Mouse (Mus musculus): ENCODE results near the gene Tyms. TPM values are rescaled to one million over a fixed set of nuclear protein-coding genes. Genes with fewer than 3 reads are reported as not detected.

The Tyms gene
- 10 to 100 TPM; 44.9 to 52.1 TPM for total RNA-seq (2021)
- long read RNA-seq, experiment 1, transcript Tyms-201 (7 exons, 3,163 nt) = major isoform, 31 of 45 reads
- long read RNA-seq, experiment 1, partial matches to known transcripts = 4 of 45 reads
- long read RNA-seq, experiment 1, other reads (novel, unspliced or antisense) = 10 of 45 reads
- long read RNA-seq, experiment 2, transcript Tyms-201 (7 exons, 3,163 nt) = major isoform, 29 of 32 reads
- long read RNA-seq, experiment 2, partial matches to known transcripts = 0 of 32 reads
- long read RNA-seq, experiment 2, other reads (novel, unspliced or antisense) = 3 of 32 reads

DNA sequence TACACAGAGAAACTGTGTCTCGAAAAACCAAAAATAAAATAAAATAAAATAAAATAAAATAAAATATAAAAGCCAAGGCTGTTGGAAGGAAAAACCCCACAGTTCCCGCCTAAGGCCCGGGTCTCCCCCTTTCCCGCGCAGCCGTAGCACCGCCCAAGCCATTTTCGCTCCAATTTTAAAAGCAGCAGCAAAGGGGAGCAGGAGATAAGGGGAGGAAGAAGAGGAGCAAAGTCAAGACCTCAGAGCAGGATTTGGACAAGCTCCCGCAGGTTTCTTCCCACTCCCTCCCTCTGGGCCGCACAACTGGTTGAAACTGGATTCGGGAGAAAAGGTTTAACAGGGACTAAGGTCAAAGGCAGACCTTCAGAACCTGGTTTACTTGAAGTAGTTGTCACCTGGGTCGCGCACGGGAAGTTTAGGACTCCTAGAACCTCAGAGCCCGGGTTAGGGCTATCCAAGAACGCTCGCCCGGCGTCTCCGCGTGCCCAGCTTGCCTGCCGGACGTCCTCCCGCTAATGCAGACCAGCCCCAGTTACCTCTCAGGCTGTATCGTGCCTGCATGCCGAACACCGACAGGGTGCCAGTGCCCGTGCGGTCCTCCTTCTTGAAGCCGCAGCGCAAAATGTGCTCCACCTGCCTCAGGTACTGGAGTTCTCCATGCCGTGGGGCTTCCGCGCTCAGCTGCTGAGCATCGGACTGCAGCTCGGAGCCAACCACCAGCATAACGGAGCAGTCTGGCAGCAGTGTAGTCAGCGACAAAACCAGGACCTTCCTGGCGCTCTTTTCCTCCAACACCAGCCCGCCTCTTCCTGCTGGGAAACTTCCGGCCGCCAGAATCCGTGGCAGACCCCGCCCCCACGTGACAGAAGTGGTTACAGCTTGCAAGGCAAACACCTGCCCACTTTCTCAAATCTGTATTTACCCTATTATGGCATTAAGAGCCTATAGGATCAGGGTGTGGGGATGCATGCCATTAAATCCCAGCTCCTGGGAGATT lies at the start of gene Tyms:
Gene Tyms (minus strand): TSS at position 793 of the 997 bp plus-strand sequence.
- peak; percentile 91 for DNase-seq

GRCm38 (mm10) chr5:30122481-30122880 lies 49.1 kb upstream of the Tyms start:
- no peak for DNase-seq

GRCm38 (mm10) chr5:30120106-30120505 lies 46.7 kb upstream of the Tyms start:
- no peak for DNase-seq

- DNase-seq = no peak
These were observed 45.7 kb upstream of the Tyms start for GRCm38 (mm10) chr5:30119163-30119562.

DNA sequence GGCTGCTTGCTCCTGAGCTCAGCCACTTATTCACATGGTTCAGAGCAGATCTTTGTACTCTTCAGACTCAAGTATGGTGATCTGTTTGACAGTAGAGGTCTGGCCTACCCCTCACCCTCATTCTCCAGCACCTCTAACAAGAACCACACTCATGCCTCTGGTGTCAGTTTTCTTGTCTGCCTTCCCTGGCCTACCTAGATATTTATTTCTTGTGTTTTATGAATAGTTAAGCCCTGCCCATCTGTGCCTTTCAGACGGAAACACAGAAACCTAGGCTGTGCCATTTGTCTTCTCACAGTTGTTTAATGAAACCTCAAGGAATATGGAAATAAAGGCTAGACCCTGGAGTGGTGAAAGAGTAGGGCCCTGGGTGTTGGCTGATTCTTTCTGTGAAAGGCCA lies 44.6 kb upstream of the Tyms start:
- no peak for DNase-seq

- no peak for DNase-seq
These were observed 42.3 kb upstream of the Tyms start for GRCm38 (mm10) chr5:30115718-30116117.

DNA sequence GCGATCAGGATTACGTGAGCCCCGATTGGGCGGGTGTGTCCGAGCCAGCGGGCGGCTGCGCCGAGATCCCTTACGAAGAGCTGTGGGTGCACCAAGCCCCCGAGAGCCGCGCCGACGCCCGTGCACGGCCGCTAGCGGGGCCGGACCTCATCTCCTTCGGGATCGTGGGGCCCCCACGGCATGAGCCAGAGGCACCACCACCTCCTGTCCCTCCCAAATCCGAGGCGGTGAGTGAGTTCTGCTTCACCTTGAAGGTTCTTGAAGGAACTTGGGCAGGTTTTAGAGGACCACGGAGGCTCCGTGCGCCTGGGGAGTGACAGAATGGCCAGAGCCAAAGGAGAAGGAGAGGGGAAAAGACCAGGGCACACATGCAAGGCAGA lies 41.3 kb upstream of the Tyms start:
- DNase-seq = no peak

DNA sequence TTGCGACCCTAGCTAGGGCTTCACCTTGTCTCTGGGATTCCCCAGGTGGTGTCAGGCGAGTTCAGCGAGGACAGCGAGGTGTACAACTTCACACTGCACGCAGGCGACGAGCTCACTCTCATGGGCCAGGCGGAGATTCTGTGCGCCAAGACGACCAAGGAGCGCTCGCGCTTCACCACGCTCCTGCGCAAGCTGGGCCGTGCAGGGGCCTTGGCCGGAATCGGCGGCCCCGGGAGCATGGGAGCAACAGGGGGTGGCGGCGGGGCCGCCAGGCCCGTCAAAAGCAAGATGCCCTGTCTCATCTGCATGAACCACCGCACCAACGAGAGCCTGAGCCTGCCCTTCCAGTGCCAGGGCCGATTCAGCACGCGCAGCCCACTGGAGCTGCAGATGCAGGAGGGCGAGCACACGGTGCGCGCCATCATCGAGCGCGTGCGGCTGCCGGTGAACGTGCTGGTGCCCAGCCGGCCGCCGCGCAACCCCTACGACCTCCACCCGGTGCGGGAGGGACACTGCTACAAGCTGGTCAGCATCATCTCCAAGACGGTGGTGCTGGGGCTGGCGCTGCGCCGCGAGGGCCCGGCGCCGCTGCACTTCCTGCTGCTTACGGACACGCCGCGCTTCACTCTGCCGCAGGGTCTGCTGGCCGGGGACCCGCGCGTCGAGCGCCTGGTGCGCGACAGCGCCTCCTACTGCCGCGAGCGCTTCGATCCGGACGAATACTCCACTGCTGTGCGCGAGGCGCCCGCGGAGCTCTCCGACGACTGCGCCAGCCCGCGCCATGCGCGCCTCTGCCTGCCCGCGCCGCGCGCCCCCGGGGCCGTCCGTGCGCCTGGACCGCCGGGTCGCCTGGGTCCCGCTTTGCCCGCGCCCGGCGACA lies 40.7 kb upstream of the Tyms start:
- peak; percentile 82 for DNase-seq

DNA sequence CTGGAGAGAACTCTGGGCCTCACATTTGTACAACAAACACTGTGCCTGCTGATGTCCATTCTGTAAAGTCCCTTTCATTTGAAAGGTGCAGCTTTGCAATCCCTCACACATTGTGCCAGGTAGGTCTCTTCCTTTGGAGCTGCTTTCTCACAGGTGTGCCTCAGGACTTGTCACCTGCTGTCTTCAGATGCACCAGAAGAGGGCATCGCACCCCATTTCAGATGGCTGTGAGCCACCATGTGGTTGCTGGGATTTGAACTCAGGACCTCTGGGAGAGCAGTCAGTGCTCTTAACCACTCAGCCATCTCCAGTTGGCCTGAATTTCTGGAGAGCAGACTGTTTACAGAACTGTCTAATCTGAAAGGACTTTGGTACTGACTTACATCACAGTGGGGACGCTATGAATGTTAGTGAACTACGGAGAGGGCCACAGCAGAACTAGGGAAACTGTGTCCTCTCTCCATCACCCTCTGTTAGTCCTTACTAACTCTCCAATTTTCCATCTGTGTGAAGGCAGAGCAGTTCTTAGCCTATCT lies 39.2 kb upstream of the Tyms start:
- DNase-seq = no peak

GRCm38 (mm10) chr5:30111771-30112170 lies 38.4 kb upstream of the Tyms start:
- DNase-seq = no peak

DNA sequence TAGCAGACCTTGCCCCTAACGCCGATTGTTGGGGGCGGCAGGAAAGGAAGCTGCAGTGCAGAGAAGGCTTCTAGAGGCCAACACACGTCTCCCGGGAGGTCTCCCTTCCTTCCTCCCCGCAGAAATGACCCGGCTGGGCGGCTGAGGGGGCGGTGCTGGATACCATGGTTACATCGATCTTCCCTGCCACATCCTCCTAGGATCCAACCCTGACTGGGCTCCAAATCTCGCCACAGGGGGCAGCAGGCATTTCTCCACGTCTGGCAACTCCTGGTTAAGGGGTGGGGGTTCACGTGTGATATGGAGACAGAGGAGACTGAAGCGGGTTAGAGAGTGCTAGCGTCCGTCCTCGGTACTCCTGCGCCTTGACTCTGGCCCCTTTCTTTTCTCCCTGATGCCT lies 37.7 kb upstream of the Tyms start:
- DNase-seq = peak; percentile 52

DNA sequence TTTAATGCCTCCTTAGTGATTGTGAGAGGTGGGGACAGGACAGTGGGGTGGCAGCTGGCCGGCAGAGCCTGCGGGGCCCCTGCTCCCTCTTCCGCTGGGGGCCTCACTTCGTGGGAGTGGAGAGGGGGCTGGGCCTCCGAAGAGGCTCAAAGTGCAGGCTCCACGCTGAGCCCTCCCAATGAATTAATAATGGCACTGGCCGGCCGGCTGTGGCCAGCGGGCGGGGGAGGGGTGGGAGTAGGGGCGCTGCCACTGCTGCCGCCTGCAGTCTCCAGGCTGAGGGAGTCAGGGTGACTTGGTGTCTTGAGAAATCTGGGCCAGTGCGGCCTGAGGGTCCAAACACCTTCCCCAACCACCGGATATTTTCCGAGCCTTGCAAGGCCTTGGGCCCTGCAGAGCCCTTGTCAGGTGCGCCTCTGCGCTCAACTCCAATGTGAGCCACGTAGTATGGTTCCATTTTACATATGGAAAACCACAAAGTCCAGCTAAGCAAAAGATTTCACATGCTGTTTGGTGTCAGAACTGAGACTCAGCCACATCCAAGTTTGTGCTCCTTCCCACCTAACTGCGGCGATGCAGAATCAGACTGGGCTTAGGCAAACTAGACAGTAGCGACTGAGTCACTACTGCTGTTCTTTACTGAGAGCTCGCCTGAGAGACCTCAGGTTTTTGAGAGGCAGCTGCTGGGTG lies 37.1 kb upstream of the Tyms start:
- no peak for DNase-seq

GRCm38 (mm10) chr5:30109899-30110298 lies 36.5 kb upstream of the Tyms start:
- no peak for DNase-seq

DNA sequence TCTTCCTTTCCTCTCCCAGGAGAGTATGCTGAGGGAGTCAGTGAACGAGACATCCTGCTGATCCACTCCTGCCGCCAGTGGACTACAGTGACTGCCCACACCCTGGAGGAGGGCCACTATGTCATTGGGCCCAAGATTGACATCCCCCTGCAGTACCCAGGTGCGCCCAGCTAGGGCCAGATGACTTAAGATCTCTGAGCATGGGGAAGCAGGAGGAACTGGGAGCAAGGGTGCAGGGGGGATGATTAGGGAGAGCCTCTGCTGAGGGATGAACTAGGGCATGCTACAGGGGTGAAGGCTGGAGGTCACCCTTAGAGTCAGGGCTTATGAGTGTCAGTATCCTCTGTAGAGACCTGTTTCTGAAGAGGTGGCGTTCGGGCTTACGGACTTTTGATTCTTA lies 34.8 kb upstream of the Tyms start:
- no peak for DNase-seq

DNA sequence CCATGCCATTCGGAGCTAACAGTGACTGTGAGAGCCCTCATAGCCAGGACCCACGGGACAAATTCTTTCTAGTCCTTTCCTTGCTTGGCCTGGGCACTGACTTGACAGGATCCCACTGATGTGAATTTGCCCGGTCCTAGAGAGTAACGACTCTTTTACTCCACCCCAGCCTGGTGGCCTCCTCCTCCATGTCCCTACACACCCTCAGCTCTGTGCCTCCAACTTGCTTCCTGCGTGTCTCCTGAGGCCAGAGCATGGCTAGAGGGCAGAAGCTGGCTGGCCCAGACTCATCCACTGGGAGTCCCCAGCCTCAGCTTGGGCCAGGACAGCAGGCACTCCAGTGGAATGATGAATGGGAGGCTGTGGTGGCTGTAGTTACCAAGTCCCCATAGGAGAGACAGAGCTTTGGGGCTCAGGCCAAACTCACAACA lies 34.2 kb upstream of the Tyms start:
- peak; percentile 68 for DNase-seq

GRCm38 (mm10) chr5:30107186-30107585 lies 33.8 kb upstream of the Tyms start:
- DNase-seq = no peak

DNA sequence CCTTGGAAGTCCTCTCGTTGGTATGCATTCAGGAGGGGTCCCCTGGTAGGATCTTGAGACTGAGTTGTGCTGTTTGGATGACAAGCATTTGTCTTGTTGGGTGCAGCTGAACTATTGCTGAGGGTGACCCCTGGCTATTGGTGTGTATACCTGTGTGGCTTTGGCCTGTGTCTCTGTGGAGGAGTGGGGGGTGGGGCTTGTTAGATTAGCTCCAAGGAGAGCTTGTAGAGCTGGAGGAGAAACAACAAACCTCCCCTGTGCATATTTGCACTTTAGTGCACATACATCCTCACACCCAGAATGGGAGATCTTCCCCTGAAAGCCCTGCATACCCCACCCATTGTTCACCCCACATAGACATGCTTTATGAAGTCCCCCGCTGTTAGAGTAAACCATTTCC lies 33.3 kb upstream of the Tyms start:
- no peak for DNase-seq

DNA sequence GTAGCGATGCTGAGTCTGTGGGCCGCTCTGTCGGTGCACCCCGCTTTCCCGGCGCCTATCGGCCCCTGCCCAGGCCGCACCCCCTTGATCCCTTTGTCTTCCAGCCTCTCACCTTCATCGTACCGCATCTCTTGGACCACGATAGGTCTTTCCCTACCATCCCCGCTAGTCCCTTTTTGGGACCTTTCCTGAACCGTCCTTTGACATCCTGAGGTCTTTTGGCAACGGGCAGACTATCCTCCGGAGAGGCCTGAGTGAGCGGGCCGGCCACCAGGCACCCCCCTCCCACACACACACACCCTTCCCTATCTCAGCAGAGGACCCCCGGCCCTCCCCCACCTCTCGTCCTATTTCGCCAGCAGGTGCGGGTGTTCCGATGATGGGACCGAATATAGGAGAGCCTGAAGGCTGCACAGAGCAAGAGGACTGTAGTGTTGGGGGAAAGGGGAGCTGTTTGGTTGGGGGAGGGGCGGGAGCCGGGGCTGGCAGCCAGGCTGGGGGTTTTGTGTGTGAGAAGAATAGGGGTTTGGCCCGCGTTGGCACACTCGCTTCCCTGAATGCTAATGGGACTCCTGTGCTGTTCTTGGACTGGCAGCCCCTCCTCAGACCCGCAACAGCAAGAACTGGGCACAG lies 32.4 kb upstream of the Tyms start, which contains the start of gene 3110082J24Rik:
Gene 3110082J24Rik (minus strand): TSS at position 419 of the 633 bp plus-strand sequence.
- no peak for DNase-seq

GRCm38 (mm10) chr5:30104841-30105667 lies 31.6 kb upstream of the Tyms start, which contains the start of gene Garem2:
Gene Garem2, plus strand, starts transcription at chr5:30105161.
- DNase-seq = no peak

DNA sequence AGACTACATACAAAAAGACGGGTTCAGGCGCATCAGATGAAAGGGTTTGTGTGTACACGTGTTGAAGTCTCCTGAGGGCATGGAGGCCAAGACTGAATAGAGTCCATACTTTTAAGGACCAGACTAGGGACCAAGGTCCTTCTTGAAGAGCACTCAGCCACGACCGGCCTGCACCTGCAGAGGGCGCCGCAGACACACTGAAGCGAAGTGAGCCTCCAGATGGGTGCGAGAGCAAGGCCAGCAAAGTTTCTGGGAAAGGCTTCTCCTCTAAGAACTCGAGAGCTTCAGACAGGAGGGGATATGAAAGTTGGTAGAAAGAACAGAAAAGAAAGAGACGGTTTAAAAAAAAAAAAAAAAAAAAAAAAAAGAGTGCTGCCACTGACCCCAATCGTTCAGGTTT lies 30.9 kb upstream of the Tyms start:
- DNase-seq = peak; percentile 76

Measured in adrenal gland, postnatal 10 days (tissue).